Mouse (Mus musculus) heart, embryonic 13.5 days (tissue): ENCODE results near the gene Prr14. TPM values are rescaled to one million over a fixed set of nuclear protein-coding genes. Genes with fewer than 3 reads are reported as not detected.
"Not testable (repeated sequence)": the region's sequence is repeated elsewhere in the genome, so short reads cannot be mapped to it uniquely, and the experiment has no call there.

ENCODE experiments used
- ATAC-seq: fragments of 200-750 bp; cut with Nextera tagmentation; 2 replicates; pipeline ENCODE4 v1.8.0; 2017; ENCODE audit warnings: moderate TSS enrichment; ENCODE audit not compliant: insufficient number of reproducible peaks, low FRiP score, low TSS enrichment; ENCODE audit errors: extremely low read depth
- H3K27ac ChIP-seq: fragments of 300-500 bp; sonication (generic); replicated peaks from 2 replicates; pipeline ENCODE4 v1.5.1; 2015; ENCODE audit warnings: moderate library complexity, mild to moderate bottlenecking, inconsistent platforms
- H3K27me3 ChIP-seq: fragments of 300-500 bp; sonication (generic); replicated peaks from 2 replicates; pipeline ENCODE4 v1.6.1; 2015; ENCODE audit warnings: mild to moderate bottlenecking, inconsistent platforms
- H3K36me3 ChIP-seq: fragments of 300-500 bp; sonication (generic); 2 replicates; pipeline ENCODE4 v1.6.1; 2015; ENCODE audit warnings: mild to moderate bottlenecking, inconsistent platforms
- H3K4me1 ChIP-seq: fragments of 300-500 bp; sonication (generic); 2 replicates; pipeline ENCODE4 v1.6.1; 2015; ENCODE audit warnings: inconsistent platforms
- H3K4me2 ChIP-seq: fragments of 300-500 bp; sonication (generic); 2 replicates; pipeline ENCODE4 v1.6.1; 2015; ENCODE audit warnings: inconsistent platforms, mild to moderate bottlenecking, moderate library complexity
- H3K4me3 ChIP-seq: fragments of 300-500 bp; sonication (generic); 2 replicates; pipeline ENCODE4 v1.5.1; 2015; ENCODE audit warnings: moderate library complexity, mild to moderate bottlenecking, inconsistent platforms
- H3K9ac ChIP-seq: fragments of 300-500 bp; sonication (generic); 2 replicates; pipeline ENCODE4 v1.6.1; 2015; ENCODE audit warnings: inconsistent platforms, mild to moderate bottlenecking, moderate library complexity
- H3K9me3 ChIP-seq: fragments of 300-500 bp; sonication (generic); 2 replicates; pipeline ENCODE4 v1.6.1; 2016; ENCODE audit warnings: inconsistent platforms
- WGBS: fragments of 180-500 bp; shearing (Covaris S2); methylation state at CpG from one replicate; pipeline ENCODE4 v1.1.7; 2015; ENCODE audit warnings: mixed read lengths; 5-methylcytosine and 5-hydroxymethylcytosine counted together
- polyA plus RNA-seq: library from polyadenylated mRNA; unstranded; fragments of >200 nt; fragmentation: Nextera tagmentation; extraction: Ambion mirVana; gene quantifications from 2 replicates; pipeline ENCODE4 v1.2.1, GENCODE M21; 2015

The Prr14 gene
- polyA plus RNA-seq: 27.3 and 27.7 TPM in 2 replicates

GRCm38 (mm10) chr7:127459311-127459710 lies at the start of gene Prr14:
TSS of gene Prr14 (plus strand) at chr7:127459611.
- not testable (repeated sequence) for H3K9ac ChIP-seq, H3K9me3 ChIP-seq, ATAC-seq, H3K4me2 ChIP-seq, H3K4me1 ChIP-seq, H3K4me3 ChIP-seq, H3K27me3 ChIP-seq, H3K27ac ChIP-seq
- H3K36me3 ChIP-seq: peaks cover 80% of the 10 kb centered on the region
- WGBS: 94% methylated on average over 8 of the region's 8 CpGs

GRCm38 (mm10) chr7:127411418-127411817 lies 48.0 kb upstream of the Prr14 start:
- H3K27ac ChIP-seq: no peak overlapping the region
- H3K36me3 ChIP-seq: no peaks in the 10 kb centered on the region
- H3K9me3 ChIP-seq: no peaks in the 10 kb centered on the region
- no peak for ATAC-seq
- no peak overlapping the region for H3K4me3 ChIP-seq
- 58% methylated on average over 2 of the region's 2 CpGs for WGBS
- H3K4me2 ChIP-seq: no peak overlapping the region
- H3K27me3 ChIP-seq: no peaks in the 10 kb centered on the region
- no peak overlapping the region for H3K9ac ChIP-seq
- H3K4me1 ChIP-seq: no peaks in the 10 kb centered on the region

GRCm38 (mm10) chr7:127421388-127422191 lies 37.8 kb upstream of the Prr14 start, which contains the start of gene Zfp688:
TSS of gene Zfp688 (minus strand) at chr7:127422068.
- Histone ChIP-seq H3K9me3 (no peaks in the 10 kb centered on the region), H3K27me3 (peaks cover 21% of the 10 kb centered on the region), H3K9ac (peak within 1 kb of the TSS; percentile 82), H3K36me3 (peaks cover 19% of the 10 kb centered on the region), H3K4me3 (peak within 1 kb of the TSS; percentile 63), H3K4me1 (peaks cover 17% of the 10 kb centered on the region), H3K27ac (0 out of 2 replicates have a peak within 1 kb of the TSS, but pooled peaks have one; percentile 33), H3K4me2 (peak within 1 kb of the TSS; percentile 97)
- peak; percentile 82 for ATAC-seq
- under 1% methylated on average over 48 of the region's 48 CpGs for WGBS

- Histone ChIP-seq H3K4me1 (peaks cover 17% of the 10 kb centered on the region), H3K27me3 (peaks cover 21% of the 10 kb centered on the region), H3K4me3 (peak overlapping the region; percentile 63), H3K36me3 (peaks cover 19% of the 10 kb centered on the region), H3K9me3 (no peaks in the 10 kb centered on the region), H3K9ac (peak overlapping the region; percentile 82), H3K4me2 (peak overlapping the region; percentile 97), H3K27ac (no peak overlapping the region)
- WGBS: 1% methylated on average over 15 of the region's 15 CpGs
- no peak for ATAC-seq
These were observed 37.2 kb upstream of the Prr14 start for GRCm38 (mm10) chr7:127422247-127422646.

- WGBS: 77% methylated on average over 3 of the region's 3 CpGs
- Histone ChIP-seq H3K27me3 (peaks cover 21% of the 10 kb centered on the region), H3K9me3 (no peaks in the 10 kb centered on the region), H3K27ac (no peak overlapping the region), H3K9ac (no peak overlapping the region), H3K4me1 (peaks cover 17% of the 10 kb centered on the region), H3K4me2 (no peak overlapping the region), H3K36me3 (no peaks in the 10 kb centered on the region), H3K4me3 (no peak overlapping the region)
- no peak for ATAC-seq
These were observed 34.1 kb upstream of the Prr14 start for GRCm38 (mm10) chr7:127425291-127425690.

- no peak overlapping the region for H3K27ac ChIP-seq
These were observed 33.5 kb upstream of the Prr14 start for GRCm38 (mm10) chr7:127425911-127426310.

GRCm38 (mm10) chr7:127426354-127426753 lies 33.1 kb upstream of the Prr14 start:
- Histone ChIP-seq H3K9ac (no peak overlapping the region), H3K4me3 (no peak overlapping the region), H3K27me3 (peaks cover 26% of the 10 kb centered on the region), H3K36me3 (no peaks in the 10 kb centered on the region), H3K9me3 (no peaks in the 10 kb centered on the region), H3K27ac (0 out of 2 replicates have a peak overlapping the region, but pooled peaks have one; percentile 32), H3K4me2 (no peak overlapping the region), H3K4me1 (peaks cover 7% of the 10 kb centered on the region)
- 37% methylated on average over 3 of the region's 3 CpGs for WGBS
- no peak for ATAC-seq

More at GRCm38 (mm10) chr7:127425911-127426310, 33.5 kb upstream of the Prr14 start:
- no peaks in the 10 kb centered on the region for H3K9me3 ChIP-seq
- ATAC-seq: no peak
- no peaks in the 10 kb centered on the region for H3K36me3 ChIP-seq
- H3K9ac ChIP-seq: no peak overlapping the region
- H3K27me3 ChIP-seq: peaks cover 26% of the 10 kb centered on the region
- H3K4me1 ChIP-seq: peaks cover 12% of the 10 kb centered on the region
- WGBS: 72% methylated on average over 2 of the region's 2 CpGs
- H3K4me3 ChIP-seq: no peak overlapping the region
- H3K4me2 ChIP-seq: no peak overlapping the region

GRCm38 (mm10) chr7:127435206-127435605 lies 24.2 kb upstream of the Prr14 start:
- Histone ChIP-seq H3K4me1 (no peaks in the 10 kb centered on the region), H3K4me3 (no peak overlapping the region), H3K4me2 (no peak overlapping the region), H3K27me3 (peaks cover 13% of the 10 kb centered on the region; the same call in 1 of the 2 replicates), H3K9ac (no peak overlapping the region), H3K27ac (no peak overlapping the region), H3K9me3 (peaks cover 9% of the 10 kb centered on the region; the same call in 1 of the 2 replicates), H3K36me3 (no peaks in the 10 kb centered on the region)
- ATAC-seq: no peak
- WGBS: 86% methylated on average over 4 of the region's 4 CpGs

GRCm38 (mm10) chr7:127437724-127438123 lies 21.7 kb upstream of the Prr14 start:
- Histone ChIP-seq H3K9me3 (peaks cover 9% of the 10 kb centered on the region; the same call in 1 of the 2 replicates), H3K9ac (no peak overlapping the region), H3K36me3 (peaks cover 15% of the 10 kb centered on the region), H3K27me3 (peaks cover 2% of the 10 kb centered on the region; the same call in 1 of the 2 replicates), H3K4me3 (no peak overlapping the region), H3K4me2 (no peak overlapping the region), H3K27ac (no peak overlapping the region), H3K4me1 (no peaks in the 10 kb centered on the region)
- 79% methylated on average over 3 of the region's 3 CpGs for WGBS
- ATAC-seq: no peak

- no peak for ATAC-seq
- 86% methylated on average over 20 of the region's 20 CpGs for WGBS
- H3K4me1 ChIP-seq: peaks cover 7% of the 10 kb centered on the region
- H3K4me2 ChIP-seq: no peak overlapping the region
- H3K4me3 ChIP-seq: no peak overlapping the region
- H3K36me3 ChIP-seq: peaks cover 58% of the 10 kb centered on the region
- H3K9me3 ChIP-seq: no peaks in the 10 kb centered on the region
- no peaks in the 10 kb centered on the region for H3K27me3 ChIP-seq
- no peak overlapping the region for H3K9ac ChIP-seq
- H3K27ac ChIP-seq: no peak overlapping the region
These were observed 15.4 kb upstream of the Prr14 start for GRCm38 (mm10) chr7:127443976-127444375.

GRCm38 (mm10) chr7:127448521-127449300 lies 10.7 kb upstream of the Prr14 start, which contains the start of gene Zfp689:
TSS of gene Zfp689 (minus strand) at chr7:127449158.
- Histone ChIP-seq H3K9me3 (no peaks in the 10 kb centered on the region), H3K4me2 (peak within 1 kb of the TSS; percentile 87), H3K27me3 (no peaks in the 10 kb centered on the region), H3K27ac (peak within 1 kb of the TSS; percentile 96), H3K9ac (peak within 1 kb of the TSS; percentile 96), H3K4me3 (peak within 1 kb of the TSS; percentile 94), H3K36me3 (peaks cover 59% of the 10 kb centered on the region), H3K4me1 (peaks cover 39% of the 10 kb centered on the region)
- WGBS: under 1% methylated on average over 54 of the region's 54 CpGs
- ATAC-seq: peak; percentile 70; the same call in 1 of the 2 replicates
